Mouse (Mus musculus): ENCODE results near the gene Dnttip1.
"Not testable (repeated sequence)": the region's sequence is repeated elsewhere in the genome, so short reads cannot be mapped to it uniquely, and the experiment has no call there.

The Dnttip1 gene

DNA sequence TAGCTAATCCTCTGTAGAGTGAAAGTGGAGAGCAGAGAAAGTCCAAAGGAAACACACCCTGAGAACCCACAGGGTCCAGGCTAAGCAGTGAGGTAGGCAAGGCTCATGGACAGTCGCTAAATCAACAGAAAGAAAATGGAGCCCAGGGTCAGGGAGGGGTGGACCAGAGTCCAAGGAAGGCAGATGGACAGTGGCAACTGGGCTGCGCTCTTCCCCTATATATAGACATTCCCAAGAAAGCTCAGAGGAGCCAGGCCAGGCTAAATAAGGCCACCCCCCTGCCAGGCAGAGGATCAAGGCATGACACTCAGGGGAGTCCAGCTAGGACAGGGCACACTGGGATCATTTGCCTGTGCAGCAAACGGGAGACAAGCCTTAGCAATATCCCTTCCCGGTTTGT lies 36.1 kb downstream of the Dnttip1 start:
- DNase-seq (ENCODE audit: low spot score in 2 of 2), result no peak

DNA sequence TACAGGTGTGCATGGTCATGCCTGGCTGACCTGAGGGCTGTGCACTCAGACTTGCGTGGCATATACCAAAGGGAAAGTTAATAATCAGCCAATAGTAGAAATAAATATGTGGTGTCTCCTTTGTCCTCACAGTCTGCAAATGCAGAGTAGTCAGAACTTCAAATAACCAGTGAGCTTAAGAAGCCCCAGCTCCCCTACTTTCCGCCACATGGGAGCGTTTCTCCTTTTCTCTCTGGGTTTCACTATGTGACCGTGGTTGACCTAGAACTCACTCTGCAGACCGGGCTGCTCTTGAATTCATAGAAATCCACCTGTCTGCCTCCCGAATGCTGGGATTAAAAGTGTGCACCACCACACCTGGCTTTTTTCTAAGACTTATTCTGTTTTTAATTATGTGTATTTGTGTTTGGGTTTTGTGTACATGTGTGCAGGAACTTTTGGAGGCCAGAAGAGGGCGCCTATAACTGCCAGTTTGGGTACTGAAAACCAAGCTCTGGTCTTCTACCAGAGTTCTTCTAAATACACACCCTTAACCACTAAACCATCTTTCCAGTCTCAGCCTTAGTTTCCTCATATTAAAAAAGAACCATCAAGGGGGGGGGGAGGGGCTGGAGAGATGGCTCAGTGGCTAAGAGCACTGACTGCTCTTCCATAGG lies 38.3 kb downstream of the Dnttip1 start:
- no peak for DNase-seq (ENCODE audit: low spot score in 2 of 2)

- DNase-seq (ENCODE audit: low spot score in 2 of 2), result no peak
Measured at GRCm38 (mm10) chr2:164784869-164785420, 39.2 kb downstream of the Dnttip1 start.

DNA sequence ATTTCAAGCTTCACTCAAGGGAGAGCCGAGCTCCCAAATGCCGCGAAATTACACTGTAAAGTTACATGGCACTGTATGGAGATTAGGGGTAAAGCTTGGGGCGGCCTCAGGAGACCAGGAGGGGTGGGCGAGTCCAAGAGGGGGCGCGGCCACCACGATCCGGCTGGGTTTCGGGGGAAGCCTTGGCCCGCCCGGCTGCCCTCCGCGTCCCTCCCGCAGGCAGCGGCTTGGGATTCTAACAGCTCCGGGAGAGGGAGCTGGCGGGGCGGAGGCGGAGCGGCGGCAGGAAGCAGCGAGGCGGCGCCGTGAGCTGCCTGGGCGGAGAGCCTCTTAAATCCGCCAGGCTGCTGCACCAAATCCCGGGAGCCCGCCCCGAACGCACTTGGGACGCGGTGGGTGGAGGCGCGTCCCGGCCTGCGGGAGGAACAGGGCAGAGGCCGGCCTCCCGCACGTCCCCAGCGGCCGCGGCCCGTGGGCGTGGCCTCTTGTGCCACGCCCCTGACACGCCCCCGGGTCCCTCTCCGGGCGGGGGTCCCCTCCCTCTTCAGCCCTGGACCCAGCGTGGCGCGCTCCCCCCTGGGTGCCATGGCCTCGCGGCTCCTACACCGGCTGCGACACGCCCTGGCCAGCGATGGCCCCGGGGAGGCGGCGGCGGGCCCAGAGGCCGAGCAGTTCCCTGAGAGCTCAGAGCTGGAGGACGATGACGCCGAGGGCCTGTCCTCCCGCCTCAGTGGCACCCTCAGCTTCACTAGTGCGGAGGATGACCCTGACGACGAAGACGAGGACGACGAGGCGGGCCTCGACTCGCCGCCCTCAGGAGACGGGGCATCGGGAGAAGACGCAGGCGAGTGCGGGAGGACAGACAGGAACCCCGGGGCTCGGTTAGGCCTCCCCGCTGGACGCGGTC lies 40.0 kb downstream of the Dnttip1 start, which contains the start of gene Snx21:
Gene Snx21 (plus strand): TSS at position 343 of the 907 bp plus-strand sequence.
- peak; percentile 82 to 85 for DNase-seq (ENCODE audit: low spot score in 2 of 2)

DNA sequence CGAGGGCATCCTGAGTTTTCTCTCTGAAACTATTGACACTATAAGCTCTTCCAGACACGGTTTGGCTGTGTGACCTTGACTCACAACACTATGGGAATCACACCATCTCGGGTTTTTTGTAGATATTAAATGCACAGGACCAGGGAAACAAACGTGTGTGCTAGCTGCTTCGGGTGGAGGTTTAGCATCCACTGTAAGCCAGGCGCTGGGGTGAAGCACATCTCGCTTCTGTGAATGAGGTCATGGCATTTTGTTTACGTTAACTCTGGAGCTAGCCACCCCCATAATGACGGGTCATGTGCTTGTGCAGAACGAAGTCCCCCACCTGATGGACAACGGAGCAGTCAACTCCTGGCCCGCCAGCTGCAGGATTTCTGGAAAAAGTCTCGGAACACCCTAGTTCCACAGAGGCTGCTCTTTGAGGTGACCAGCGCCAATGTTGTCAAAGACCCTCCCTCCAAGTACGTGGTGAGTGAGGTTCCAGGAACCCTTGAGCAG lies 40.7 kb downstream of the Dnttip1 start:
- DNase-seq (ENCODE audit: low spot score in 2 of 2), result no peak

DNA sequence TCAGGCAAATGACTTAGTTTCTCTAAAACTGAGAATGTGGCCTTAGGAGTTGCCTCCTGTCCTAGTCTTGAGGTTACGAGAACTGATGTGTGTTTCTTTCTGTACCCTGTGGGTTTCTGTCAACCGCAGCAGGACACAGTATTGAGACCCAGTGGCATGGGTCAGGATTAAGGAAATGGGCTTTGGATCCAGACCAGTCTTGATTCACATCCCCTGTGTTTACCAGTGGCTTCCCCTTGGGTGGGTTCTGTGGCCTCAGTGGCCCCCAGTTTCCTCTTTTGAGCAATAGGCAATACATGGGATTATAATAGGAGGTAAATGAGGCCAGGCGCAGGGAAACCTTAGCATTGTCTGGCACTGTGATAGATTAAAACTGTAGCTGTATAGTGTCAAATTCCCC lies 41.2 kb downstream of the Dnttip1 start:
- DNase-seq (ENCODE audit: low spot score in 2 of 2), result no peak

DNA sequence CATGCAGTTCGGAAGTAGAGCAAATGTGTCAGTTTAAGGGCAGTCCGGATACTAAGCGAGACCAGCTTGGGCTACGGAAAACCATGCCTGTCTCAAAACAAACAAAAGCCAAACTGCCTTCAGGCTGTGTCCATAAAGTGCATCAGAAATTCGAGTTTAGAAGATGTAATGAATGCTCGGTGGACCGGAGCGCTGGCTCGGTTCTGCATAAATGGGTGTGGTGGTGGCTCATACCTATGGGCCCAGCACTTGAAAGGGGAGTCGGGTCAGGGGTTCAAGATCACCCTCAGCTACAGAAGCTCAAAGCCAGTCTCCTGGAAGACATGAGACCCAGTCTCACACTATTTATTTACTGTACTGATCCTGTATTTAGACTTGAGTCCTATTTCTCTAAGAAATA lies 42.0 kb downstream of the Dnttip1 start:
- DNase-seq (ENCODE audit: low spot score in 2 of 2), result no peak

DNA sequence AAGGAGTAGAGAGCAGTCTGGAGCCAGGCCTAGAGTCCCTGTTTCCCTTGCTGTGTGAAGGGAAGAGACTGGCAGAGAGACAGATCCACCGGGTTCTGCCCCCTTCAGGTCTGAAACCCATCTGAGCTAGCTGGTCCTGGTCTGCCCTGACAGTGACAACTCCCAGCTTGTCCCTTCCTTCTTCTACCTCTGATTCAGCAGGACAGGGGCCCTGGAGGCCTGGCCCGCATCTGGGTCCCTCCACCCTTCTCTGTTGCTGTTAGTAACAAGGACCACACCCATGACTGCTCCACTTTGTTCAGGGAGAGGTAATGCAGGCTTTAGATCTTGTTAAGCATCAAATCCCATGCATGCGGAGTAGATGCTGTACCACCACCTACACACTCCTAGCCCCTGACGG lies 42.6 kb downstream of the Dnttip1 start:
- no peak for DNase-seq (ENCODE audit: low spot score in 2 of 2)

DNA sequence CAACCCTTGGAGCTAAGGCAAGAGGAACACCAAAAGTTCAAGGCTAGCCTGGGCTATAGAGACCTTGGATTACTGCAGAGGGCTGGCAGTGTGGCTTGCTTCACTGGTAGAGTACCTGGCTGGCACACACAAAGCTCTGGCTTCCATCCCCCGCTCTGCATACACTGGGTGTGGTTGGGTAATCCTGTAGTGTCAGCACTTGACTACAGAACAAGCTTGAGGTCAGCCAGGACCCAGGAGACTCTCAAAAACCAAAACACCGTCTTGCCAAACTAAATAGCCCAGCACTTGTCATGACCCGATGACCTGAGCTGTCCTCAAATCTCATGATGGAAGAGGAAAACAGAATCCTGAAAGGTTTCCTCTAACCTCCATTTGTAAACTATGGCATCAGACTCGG lies 44.7 kb downstream of the Dnttip1 start:
- DNase-seq (ENCODE audit: low spot score in 2 of 2), result no peak

DNA sequence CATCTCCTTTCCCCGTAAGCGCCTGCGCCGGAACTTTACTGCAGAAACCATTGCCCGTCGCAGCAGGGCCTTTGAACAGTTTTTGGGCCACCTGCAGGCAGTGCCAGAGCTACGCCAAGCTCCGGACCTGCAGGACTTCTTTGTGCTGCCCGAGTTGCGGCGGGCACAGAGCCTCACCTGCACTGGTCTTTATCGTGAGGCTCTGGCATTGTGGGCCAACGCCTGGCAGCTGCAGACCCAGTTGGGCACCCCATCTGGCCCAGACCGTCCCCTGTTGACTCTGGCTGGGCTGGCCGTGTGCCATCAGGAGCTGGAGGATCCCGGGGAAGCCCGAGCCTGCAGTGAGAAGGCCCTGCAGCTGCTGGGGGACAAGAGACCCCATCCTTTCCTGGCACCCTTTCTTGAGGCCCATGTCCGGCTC lies 46.1 kb downstream of the Dnttip1 start:
- no peak for DNase-seq (ENCODE audit: low spot score in 2 of 2)

GRCm38 (mm10) chr2:164792400-164793190 lies 46.8 kb downstream of the Dnttip1 start:
- DNase-seq (ENCODE audit: low spot score in 2 of 2), result no peak

DNA sequence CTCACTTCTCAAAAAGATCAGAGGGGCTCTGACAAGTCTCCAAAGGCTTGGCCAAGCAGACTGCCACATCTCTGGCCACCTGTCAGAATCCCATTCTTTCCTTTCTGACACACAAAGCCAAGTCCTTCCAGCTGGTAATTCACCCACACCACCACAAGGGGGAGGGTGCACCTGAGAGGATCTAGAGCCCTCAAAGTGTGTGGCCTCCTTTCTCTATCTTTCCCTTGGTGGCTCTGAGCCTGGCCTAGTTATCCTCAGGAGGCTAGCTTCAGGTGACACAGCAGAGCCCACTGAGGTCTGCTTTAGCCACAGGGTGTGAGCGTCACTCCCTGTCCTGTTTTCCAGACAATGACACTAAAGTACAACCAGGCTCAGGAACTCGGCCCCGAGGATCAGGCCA lies 47.5 kb downstream of the Dnttip1 start:
- no peak for DNase-seq (ENCODE audit: low spot score in 2 of 2)

- DNase-seq (ENCODE audit: low spot score in 2 of 2), result no peak
Measured at GRCm38 (mm10) chr2:164793772-164794171, 48.0 kb downstream of the Dnttip1 start.

- DNase-seq (ENCODE audit: low spot score in 2 of 2), result peak; percentile 71 to 74
Measured at GRCm38 (mm10) chr2:164794293-164794692, 48.5 kb downstream of the Dnttip1 start.

DNA sequence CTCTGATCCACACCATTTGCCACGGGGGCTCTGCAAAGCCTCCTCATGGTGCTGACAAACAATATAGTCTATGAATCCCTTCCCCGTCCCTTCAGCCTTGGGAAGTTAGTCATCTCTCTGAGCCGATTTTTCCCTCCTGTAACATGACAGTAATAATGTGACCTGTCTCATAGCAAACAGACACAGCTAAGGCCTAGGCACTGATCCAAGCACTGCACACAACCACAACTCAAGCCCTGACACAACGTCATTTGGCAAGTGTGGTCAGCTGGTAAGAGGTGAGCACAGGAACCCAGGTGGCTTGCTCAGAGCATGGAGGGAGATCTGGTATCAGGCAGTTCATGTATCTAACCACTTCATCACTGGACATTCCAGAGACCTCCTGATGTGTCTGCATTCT lies 50.1 kb downstream of the Dnttip1 start:
- DNase-seq (ENCODE audit: low spot score in 2 of 2), result no peak

DNA sequence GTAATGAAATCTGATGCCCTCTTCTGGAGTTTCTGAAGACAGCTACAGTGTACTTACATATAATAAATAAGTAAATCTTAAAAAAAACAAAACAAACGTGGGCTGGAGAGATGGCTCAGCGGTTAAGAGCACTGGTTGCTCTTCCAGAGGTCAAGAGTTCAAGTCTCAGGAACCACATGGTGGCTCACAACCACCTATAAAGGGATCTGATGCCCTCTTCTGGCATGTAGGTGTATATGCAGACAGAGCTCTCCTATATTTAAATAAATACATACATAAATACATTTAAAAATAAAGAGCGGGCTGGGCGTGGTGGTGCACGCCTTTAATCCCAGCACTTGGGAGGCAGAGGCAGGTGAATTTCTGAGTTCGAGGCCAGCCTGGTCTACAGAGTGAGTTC lies 52.8 kb downstream of the Dnttip1 start:
- DNase-seq (ENCODE audit: low spot score in 2 of 2), result not testable (repeated sequence)

GRCm38 (mm10) chr2:164800252-164801004 lies 54.6 kb downstream of the Dnttip1 start:
- DNase-seq (ENCODE audit: low spot score in 2 of 2), result no peak

DNA sequence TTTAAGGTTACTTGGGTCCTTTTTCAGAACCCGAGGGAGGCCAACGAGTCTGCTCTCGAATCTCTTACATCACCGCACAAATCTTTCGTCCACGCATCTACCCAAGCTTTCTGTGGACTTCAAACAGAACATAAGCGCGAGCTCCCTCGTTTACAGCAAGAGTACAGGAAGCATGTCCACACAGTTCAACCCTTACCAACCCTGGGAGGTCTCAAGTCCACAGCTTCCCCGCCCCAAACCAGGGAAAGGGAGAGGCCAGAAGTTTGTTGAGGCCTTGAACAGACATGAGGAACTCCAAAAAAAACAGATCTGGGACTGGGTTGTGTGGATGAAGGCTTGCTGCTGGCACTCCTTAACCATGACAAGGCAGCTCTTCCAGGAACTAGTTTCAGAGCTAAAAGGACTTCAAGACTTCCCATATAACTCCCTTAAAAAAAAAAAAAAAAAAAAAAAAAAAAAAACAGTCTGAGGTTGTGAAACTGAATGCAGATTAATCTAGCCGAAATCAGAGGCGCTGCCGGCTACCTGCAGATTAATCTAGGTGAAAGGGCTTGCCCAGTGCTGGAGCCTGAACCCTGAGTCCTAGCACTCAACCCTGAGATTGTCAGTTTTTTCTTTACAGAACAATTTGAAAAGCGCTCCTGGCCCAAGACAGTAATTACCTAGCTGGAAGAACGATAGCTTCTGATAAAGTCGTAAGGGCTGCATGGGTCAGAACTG lies 57.6 kb downstream of the Dnttip1 start:
- no peak for DNase-seq (ENCODE audit: low spot score in 2 of 2)

GRCm38 (mm10) chr2:164803921-164804313 lies 58.1 kb downstream of the Dnttip1 start:
- DNase-seq (ENCODE audit: low spot score in 2 of 2), result no peak

Data from right cerebral cortex, postnatal 36 days (tissue).